Mouse (Mus musculus): ENCODE results near the gene Dph3.

Gene Dph3

GRCm38 (mm10) chr14:32084761-32085485 is 606 bp downstream of the Dph3 start, which contains the start of gene Oxnad1:
Gene Oxnad1 (plus strand): TSS chr14:32085374.
- peak; percentile 89 to 95 for DNase-seq

- no peak for DNase-seq
These were observed 2.1 kb downstream of the Dph3 start for GRCm38 (mm10) chr14:32083466-32083865.

- DNase-seq = no peak
These were observed 2.6 kb downstream of the Dph3 start for GRCm38 (mm10) chr14:32082891-32083290.

DNA sequence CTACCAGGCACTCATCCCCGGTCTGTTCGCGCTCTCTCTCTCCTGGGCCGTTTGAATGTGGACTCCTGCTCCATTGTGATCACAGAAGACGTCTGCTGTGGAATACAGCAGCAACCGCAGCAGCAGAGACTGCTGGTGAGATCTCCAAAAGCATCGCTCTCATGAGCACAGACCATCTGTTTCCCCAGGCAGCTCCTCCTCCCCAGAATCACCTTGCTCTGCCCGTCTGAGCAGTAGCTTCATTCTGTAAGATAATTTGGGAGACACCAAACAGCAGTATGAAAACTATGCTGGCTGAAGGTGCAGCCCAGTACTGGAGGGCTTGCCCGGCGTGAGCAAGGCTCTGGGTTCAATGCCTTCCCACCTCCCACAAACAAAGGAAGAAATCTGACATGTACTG is 4.5 kb downstream of the Dph3 start:
- no peak for DNase-seq

- peak; percentile 63 to 82 for DNase-seq
These were observed 8.5 kb downstream of the Dph3 start for GRCm38 (mm10) chr14:32076896-32077575.

GRCm38 (mm10) chr14:32073901-32074300 is 11.6 kb downstream of the Dph3 start:
- DNase-seq = peak; percentile 27 to 68

DNA sequence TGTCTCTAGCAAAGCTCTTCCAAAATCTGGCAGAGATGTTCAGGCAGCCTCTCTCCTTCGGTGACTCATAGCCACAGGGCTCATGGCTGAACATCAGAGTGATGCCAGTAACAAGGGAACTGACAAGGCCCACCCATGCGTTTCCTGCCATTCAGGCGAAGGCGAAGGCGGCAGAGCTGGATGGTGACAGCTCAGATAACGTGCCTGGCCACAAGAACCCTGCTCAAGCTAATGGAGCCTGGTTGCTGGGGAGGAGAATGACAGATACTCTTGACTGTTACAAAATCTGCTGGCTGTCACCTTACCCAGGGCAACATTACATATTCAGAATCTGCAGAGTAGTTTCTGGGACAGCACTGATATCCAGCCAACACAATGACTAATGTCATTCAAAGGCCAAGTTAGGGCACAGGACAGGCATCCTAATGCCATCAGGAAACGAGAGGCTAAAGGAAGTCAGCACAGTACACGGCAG is 12.3 kb downstream of the Dph3 start:
- DNase-seq = peak; percentile 21 to 61

DNA sequence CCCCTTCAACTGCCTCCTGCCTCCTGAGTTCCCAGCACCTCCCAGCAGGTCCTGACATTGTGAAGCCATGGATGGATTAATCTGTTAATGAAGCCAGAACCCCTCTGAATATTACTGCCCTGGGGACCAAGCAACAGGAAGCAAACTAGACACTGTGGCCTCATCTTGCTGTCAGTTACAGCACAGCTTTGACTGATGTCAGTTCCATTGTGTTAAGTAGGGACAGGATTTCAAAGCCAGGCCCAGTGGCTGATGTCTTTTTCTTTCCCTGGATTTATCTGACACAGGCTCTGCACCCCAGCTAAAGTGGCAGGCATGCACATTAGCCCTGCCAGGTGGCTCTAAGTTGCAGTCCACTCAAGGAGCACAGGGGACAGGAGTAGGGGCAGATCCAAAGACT is 12.7 kb downstream of the Dph3 start:
- DNase-seq = no peak

DNA sequence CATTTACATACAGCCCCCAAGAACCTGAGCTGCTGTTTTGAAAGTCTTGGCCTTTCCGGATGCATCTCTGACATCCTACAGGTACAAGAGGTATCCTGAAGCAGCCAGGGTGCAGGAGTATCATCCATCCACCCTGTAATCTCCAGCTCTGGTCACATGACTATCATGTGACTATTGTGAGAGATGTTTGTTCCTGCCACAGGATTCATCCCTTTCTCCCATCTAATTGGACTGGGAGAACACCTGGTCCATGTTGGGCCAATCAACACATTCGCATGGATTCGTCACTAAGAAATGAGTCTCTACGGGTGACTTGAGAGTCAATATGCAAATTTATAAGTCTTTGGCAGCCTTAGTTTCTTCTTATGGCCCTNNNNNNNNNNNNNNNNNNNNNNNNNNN is 24.1 kb downstream of the Dph3 start:
- DNase-seq = no peak

DNA sequence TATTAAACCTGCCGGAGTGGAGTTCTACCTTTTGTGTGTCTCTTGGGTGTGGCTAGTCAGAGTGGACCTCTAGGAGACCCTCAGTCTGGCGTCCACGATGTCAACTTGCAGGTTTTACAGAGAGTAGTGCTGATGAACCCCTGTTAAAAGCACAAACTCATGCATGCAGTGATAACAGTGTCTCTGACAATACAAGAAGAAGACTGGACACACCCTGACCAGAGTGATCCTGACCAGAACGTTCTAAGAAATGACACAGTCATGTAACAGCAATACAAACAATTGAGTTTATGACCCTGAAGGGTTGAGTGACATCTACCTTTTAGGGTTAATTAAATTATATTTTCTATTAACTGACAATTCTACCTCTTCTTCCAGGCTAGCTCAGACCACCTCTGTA is 27.9 kb downstream of the Dph3 start:
- no peak for DNase-seq

DNA sequence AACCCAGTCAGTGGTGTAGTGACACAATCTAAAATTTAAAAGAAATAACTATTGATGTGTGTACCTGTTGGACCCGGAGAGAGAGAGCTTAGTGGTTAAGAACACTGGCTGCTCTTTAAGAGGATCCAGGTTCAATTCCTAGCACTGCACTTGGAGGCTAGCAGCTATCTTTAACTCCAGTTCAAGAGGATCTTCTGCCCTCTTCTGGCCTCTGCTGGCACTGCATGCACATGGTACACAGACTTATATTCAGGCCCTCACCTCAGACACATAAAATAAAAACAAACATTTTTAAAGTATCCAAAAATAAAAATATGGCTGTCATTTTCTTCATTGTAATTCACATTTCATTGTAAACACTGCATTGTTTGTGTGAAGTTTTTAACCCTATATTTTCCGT is 28.9 kb downstream of the Dph3 start:
- DNase-seq = peak in 1 of 2 experiments; percentile 54

GRCm38 (mm10) chr14:32055781-32056180 is 29.7 kb downstream of the Dph3 start:
- DNase-seq = no peak

GRCm38 (mm10) chr14:32054788-32055187 is 30.7 kb downstream of the Dph3 start:
- DNase-seq = no peak

DNA sequence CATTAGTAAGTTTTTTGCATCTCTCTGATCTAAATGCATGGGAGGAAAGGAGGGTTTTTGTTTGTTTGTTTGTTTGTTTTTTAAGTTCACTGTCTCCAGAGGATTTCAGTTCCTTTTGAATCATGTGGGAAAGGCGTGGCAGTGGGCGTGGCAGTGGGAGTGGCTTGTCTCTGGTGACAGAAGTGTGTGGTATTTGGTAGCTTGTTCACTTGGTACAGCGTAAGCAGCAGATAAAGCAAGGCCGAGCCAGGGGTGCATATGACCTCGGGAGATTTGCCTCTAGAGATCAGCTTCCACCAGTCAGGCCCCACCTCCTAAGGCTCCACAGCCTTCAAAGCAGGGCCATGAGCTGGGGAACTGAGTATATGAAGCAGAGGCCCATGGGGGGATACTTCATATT is 31.6 kb downstream of the Dph3 start:
- peak in 1 of 2 experiments; percentile 11 for DNase-seq

GRCm38 (mm10) chr14:32050171-32050570 is 35.4 kb downstream of the Dph3 start:
- no peak for DNase-seq

GRCm38 (mm10) chr14:32046357-32046756 is 39.2 kb downstream of the Dph3 start:
- DNase-seq = no peak

DNA sequence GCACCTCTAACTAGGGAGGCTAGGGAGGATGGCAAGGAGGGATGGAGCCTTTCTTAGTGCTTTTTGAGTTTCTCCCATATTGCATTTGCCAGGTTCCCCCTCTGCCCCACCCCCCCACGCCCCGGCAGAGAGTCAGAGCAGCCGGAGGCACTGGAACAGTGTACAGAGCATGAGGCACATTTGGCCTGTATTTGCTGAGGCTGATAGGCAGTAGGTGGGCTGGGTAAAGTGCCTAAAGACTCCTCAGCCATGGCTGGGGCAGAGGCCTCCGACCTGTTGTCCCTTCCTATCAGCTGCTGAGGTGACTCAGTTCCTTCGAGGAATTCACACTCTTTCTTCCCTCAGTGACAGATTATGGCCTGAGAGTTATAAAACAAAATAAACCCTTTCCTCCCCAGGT is 43.4 kb downstream of the Dph3 start:
- no peak for DNase-seq

DNA sequence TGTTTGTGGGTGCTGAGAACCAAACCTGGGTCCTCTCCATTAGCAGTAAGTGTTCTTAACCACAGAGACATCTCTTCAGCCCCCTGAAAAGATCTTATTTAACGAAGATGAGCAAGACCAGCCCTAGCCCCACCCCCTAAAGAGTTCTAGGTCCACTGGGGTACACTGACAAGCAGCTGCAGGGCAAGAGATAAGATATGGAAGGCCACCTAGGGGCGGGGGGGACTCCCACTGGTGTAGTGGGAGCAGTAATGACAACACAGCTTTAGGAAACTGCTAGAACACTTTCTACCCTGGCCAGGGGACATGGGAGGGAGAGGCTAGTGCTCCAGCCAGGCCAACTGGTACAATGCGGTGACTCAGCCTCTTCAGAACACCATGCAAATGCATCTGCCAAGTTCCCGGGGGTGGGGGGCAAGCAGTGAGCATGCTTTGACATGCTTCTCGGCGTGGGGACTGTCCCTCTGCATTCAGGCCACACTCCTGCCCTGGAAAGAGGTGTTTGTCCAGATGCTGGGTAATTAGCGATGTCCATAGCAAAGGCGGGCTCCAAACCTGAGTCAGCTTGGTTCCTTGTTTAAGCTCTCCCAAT is 47.8 kb downstream of the Dph3 start:
- DNase-seq = no peak

DNA sequence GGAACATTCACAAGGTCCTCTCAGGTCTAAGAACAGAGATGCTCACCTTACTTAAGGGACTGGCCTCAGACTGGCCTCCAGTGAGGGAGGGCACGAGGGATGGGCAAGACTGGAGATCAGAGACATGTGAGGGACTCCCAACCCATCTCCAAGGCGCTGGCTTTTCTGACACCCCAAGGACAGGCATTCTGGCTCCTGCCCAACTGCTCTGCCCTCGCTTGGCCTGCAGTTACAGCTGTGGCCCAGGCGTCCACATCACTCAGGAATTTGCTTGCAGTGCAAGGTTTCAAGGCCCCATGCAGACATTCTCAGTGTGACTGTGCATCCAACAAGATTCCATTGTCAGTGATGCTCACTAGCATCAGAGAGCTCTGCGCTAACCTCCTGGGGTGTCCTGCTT is 49.0 kb downstream of the Dph3 start:
- DNase-seq = no peak

- peak; percentile 73 to 78 for DNase-seq
These were observed 53.0 kb downstream of the Dph3 start for GRCm38 (mm10) chr14:32032522-32032921.
